Mouse (Mus musculus) gastrocnemius, adult 18-20 months (tissue): ENCODE data around the gene Serpina3n. TPM values are rescaled to one million over a fixed set of nuclear protein-coding genes. Genes with fewer than 3 reads are reported as not detected.
A peak's percentile ranks its signal among the peaks of the same experiment; 100 is the strongest.
"Not testable (repeated sequence)": the region's sequence is repeated elsewhere in the genome, so short reads cannot be mapped to it uniquely, and the experiment has no call there.

ENCODE experiments used
- DNase-seq: peaks from one replicate; pipeline ENCODE4 v3.0.0; 2021; ENCODE audit warnings: low spot score
- total RNA-seq, 2 experiments: library from RNA; stranded (reverse); gene quantifications; 2 replicates each; pipeline ENCODE4 v1.2.3; 2021

Serpina3n gene
- total RNA-seq, 2 experiments from 2014 or later: 6.6 to 10.6 TPM

- no peak for DNase-seq
These were observed 26.7 kb downstream of the Serpina3n start for GRCm38 (mm10) chr12:104433214-104433613.

GRCm38 (mm10) chr12:104433951-104434735 is 27.6 kb downstream of the Serpina3n start:
- DNase-seq: no peak

GRCm38 (mm10) chr12:104440087-104440760 is 33.7 kb downstream of the Serpina3n start:
- DNase-seq: peak; percentile 84

GRCm38 (mm10) chr12:104443716-104444115 is 37.2 kb downstream of the Serpina3n start:
- no peak for DNase-seq

- not testable (repeated sequence) for DNase-seq
These were observed 40.5 kb downstream of the Serpina3n start for GRCm38 (mm10) chr12:104447056-104447455.

- no peak for DNase-seq
These were observed 41.6 kb downstream of the Serpina3n start for GRCm38 (mm10) chr12:104448099-104448498.

- no peak for DNase-seq
These were observed 43.7 kb downstream of the Serpina3n start for GRCm38 (mm10) chr12:104450257-104450656.

- no peak for DNase-seq
These were observed 46.5 kb downstream of the Serpina3n start for GRCm38 (mm10) chr12:104453002-104453401.

- DNase-seq: no peak
These were observed 52.8 kb downstream of the Serpina3n start for GRCm38 (mm10) chr12:104459377-104459776.

GRCm38 (mm10) chr12:104461372-104461771 is 54.8 kb downstream of the Serpina3n start:
- no peak for DNase-seq

Other genes starting within 250 kb of the Serpina3n start
- not detected for gene Serpina3f, start 192.2 kb upstream of the Serpina3n start, total RNA-seq
- under 1 TPM in 1 of 2 experiments, not detected in 1; 0.39 TPM for gene Serpina3g, start 170.5 kb upstream of the Serpina3n start, total RNA-seq
- gene Serpina3i, start 143.6 kb upstream of the Serpina3n start, total RNA-seq: not detected
- gene Serpina3j, start 92.2 kb upstream of the Serpina3n start, total RNA-seq: not detected
- gene Serpina3k, start 68.2 kb upstream of the Serpina3n start, total RNA-seq: 1 to 10 TPM in 1 of 2 experiments, not detected in 1; 1.9 TPM
- gene Serpina3m, start 68.2 kb upstream of the Serpina3n start, total RNA-seq: under 1 TPM; 0.14 to 0.55 TPM
- not detected for gene Gsc, start 66.6 kb downstream of the Serpina3n start, total RNA-seq